Mouse (Mus musculus): ENCODE measurements around the gene Filip1.

The Filip1 gene

DNA sequence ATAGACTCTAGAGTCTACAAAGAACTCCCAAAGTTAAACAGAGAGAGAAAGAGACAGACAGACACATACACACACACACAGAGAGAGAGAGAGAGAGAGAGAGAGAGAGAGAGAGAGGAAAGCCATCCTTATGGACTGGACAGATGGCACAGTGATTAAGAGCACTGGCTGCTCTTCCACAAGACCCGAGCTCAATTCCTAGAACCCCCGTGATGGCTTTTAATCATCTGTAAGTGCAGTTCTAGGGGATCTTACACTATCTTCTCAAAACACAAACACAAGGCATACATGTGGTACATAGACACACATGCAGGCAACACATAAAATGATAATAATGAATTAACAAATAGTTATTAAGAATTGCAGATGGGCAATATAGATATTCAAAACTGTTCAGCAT is 64.3 kb downstream of the Filip1 start:
- CTCF ChIA-PET, result no interaction called here

DNA sequence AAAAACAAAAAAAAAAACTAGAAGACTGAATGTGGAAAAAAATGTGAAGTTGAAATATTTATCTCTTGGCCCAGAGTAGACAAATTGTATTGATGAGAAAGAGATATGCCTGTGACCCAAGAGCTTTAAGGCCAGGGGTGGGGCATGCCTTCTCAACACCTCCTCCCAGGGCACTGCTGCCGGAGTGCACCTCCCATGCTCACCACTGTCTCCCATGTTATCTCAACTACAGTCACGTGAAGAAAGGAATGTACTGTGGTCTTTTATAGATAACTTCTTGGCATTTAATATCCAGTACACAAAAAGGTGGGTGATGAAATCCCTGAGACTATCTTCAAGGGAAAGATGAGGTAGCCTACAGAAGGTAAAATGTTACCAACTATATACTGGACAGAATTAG is 64.7 kb downstream of the Filip1 start:
- CTCF ChIA-PET, result no interaction called here

DNA sequence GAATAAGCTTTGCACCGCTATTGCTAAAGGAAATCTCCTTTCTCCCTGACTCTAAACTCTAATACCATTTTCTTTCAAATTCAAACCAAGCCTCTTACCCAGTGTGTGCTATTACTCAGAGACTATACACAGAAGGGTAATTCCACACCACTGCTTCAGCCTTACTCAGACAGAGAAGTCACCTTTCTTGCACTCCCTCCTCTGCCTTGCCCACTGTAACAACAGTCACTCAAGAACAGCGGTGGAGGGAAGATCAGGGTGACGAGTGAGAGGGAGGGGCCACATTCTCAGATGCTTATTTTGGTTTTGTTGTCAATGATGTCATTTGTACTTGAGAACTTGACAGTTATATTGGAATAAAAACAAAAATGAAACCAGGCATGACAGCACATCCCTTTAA is 65.2 kb downstream of the Filip1 start:
- CTCF ChIA-PET, result interaction anchor here (0.5 kb wide), 1 partner anchor 139 kb away, joined by 3 read pairs; no protein-coding TSS in a partner anchor

DNA sequence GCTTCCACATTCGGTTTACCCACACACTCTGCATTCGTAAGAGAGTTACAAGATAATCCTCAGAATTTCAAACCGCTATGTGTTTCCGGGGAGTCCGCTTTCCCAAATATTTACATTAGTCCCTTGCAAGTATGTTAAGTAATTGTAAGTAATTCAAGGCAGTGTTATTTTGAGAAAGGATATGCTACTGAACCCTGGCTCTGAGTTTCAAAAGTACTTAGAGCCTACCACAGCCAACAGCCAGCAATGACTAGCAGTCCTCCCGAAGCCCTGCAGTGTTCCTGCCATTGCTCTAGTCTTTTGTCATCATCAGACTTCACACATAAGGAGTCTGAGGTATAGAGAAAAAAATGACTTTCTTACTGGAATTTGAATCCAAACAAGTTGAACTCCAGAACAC is 67.8 kb downstream of the Filip1 start:
- CTCF ChIA-PET, result no interaction called here

DNA sequence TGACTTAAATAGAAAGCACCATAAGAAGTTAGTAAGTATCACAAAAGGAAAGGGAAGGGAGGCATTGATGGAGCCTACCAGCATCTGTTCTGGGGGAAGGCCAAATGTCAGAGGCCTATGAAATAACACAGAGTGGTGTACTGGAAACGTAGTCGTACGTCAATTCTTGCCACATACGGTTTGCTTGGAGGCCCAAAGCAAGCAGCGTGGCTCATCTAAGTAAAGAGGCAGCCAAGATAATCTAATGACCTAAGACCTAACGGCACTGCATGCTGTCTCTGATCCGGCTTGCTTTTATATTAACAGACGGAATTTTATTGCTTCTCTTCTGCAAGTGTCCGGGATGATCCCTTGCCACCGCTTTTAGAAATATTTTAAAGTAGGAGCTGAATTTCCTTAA is 68.7 kb downstream of the Filip1 start:
- CTCF ChIA-PET, result no interaction called here

DNA sequence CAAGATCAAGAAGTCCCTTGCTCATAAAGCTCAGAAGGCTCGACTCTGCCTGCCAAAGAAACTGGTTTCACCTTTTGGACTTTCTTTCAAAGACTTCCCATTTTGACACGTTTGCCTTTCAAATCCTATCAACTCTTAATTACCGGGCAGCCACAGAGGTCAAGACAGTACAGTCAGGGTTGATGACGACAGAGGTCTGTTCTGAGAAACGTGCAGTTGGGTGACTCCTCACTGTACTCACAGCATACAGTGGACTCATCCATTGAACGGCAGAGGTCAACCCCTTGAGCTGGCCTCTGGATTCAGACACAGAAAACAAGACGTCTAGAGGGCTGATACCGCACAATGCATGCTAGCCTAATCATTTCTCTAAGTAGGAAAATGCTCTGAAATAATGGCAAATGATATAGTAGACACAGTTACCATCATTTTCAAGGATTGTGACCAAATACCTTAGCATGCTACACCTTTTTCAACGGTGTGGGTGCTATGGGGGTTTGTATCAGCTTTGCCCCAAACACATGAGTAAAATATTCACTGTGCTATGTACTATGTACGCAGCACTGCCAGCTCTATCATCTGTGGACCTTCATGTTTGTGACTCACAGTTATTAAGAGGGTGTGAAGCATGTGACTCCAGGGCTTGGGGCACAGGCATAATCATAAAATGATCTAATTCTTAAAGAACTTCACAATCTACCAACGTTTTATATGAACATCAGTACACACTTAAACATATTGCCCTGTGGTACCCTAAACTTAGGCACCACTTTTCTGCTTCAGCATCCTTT is 74.0 kb downstream of the Filip1 start:
- CTCF ChIA-PET, result no interaction called here

DNA sequence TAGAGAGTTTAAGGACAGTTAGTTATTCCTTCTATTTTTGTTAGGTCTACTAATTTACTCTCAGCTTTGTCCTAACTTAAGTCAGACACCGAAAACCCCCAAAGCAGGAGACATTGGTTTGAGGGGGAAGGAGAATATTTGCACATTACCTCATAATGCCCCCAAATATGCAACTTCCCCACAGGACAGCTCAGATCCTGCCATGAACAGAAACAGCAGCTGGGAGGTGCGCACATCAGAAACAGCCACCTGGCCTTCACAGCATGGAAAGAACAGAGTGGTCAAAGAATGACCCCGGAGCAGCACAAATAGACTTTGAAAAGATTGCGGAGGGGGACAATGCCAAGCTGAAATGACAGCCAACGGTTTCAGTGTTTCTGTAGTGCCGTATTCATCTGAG is 75.1 kb downstream of the Filip1 start:
- CTCF ChIA-PET, result no interaction called here

DNA sequence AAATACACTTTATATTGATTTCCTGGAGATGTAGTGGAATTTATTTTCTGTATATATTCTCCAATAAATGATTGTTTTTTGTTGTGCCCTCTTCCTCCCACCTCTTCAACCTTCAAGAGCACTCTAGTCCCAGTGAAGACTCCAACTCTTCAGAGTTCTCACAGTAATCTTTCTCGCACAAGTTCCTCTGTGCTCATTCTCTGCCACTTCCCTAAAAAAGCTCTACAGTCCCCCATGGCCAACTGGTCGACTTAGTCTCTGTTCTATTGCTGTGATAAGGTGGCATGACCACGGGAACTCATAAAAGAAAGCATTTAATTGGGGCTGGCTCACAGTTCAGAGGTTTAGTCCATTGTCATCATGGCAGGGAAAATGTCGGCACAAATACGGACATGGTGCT is 80.1 kb downstream of the Filip1 start:
- CTCF ChIA-PET, result no interaction called here

DNA sequence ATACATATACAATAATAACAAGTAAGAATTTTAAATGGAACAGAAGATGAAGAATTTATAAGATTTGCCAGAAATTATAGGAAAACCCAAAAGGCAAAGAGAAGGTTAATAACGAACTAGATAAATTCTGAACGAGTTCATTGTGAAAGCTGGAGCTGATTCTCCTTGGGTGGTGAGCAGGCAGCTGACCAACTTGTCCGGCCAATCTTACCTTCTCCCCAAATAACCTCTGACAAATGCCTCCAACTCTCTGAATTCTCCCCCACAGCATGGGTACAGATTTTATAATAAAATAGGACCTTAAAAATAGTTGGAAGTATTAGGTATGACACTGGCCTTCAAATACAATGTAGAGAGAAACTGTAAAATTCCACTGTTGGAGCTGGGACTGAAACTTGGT is 84.6 kb downstream of the Filip1 start:
- CTCF ChIA-PET, result no interaction called here

DNA sequence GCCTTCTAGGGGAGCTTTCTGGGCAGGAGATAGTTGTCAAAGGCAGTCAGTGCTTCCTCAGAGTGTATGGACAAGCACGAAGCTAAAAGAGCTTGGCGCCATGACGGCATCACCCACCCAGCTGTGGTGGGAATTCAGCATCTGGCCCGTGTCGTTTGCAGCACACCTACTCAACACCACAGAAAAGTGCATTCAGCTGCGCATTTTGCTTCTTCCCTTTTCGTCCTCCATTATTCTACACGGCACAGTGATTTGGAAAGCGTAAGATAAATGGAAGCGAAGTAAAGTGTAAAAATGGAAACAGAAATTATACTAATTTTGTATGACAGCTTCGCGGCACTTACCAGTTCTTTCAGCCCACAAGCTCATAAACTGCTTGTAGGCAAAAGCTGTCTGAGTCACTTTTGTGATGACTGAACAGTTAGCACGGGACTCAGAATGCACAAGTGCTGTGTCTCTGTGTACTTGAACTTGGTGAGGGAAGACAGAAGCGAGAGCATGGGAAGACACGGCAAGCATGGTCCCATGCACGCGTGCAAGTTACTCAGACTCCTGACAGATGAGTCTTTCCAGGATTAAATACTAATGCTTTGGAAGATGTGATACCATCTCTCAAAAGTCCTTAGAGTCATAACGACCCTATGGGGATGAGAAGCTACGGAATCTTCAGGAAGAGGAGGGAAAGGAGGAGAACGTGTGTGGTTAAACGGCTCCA is 85.3 kb downstream of the Filip1 start:
- CTCF ChIA-PET, result interaction anchor here (0.6 kb wide), 1 partner anchor 27 kb away, joined by 4 read pairs; no protein-coding TSS in a partner anchor

DNA sequence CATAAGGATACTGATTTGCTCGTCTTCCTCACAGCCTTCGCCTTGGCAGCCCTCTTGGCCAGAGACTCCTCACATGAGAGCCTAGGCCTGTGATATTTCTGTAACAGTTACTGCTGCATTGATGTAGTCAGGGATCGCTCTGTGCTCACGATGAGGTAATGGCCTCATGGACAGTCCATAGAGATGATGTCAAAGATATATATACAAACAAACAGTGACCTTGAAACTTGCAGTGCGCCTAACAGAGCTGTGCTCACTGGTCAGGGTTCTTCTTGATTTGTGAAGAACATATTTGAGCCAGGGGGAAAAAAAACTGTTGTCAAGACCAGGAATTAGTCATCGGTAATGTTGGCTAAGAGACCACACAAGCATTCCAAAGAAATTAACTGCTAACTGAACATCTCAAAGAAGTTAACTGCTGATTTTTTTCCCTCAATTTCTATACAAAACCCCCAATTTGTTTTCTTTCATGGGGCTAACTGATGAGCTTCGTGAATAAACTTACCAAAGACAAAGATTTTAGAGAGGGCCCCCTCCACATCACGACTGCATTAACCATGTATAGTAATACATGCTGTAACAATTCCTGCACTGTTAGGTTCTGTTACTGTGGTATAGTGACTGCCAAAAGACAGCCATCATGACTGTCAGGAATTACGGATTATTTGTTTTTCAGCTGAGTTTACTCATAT is 86.0 kb downstream of the Filip1 start:
- CTCF ChIA-PET, result interaction anchor here (0.6 kb wide), 1 partner anchor 28 kb away, joined by 4 read pairs; no protein-coding TSS in a partner anchor

DNA sequence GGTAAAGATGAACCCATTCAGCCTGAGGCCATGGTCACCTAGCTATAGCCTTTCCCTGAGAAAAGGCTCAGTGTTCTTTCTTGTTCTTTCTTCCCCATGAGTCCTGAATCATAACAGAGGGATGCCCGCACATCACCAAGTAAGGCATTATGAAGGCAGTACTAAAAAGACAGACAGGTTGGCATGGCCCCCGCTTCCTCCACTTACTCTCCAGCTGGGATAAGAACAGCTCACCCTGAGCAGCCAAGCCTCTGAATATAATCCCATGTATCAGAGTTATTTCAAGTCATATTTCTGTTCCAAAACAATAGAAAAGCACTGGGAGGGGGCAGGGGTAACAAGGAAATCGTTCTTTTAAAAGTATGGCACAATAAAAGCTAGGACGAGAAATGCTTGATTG is 86.7 kb downstream of the Filip1 start:
- CTCF ChIA-PET, result no interaction called here

DNA sequence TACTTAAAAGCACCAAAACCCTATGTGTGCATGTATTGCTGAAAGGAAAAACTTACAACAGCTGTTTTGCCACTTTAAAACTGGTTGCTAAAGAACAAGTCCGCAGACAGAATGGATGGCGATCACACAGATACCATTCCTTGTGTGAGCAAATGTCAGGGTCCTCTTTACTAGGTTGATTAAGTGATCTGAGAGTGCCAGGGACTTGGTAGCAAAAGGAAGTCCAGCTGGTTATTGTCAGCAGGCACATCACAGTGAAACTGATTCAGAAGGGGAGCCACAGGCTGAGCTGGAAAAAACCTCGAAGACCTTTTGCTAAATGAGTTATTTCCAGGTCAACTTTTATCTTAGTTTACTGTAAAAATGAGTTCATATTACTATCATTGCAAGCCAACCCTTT is 89.4 kb downstream of the Filip1 start:
- CTCF ChIA-PET, result no interaction called here

DNA sequence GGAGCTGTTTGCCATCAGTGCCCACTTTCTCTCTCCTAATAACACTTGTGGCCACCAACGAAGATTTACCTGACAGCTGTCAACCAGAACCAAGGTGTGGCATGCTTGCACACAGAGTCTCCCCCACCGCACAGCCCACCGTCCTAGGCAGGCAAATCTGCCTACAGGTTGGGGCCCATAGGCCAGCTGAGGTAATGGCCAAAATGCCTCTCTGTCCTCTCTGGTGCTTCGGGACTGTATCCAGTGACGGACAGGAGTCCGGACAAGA is 90.2 kb downstream of the Filip1 start:
- CTCF ChIA-PET, result interaction anchor here (0.6 kb wide), 1 partner anchor 81 kb away, joined by 10 read pairs; no protein-coding TSS in a partner anchor

DNA sequence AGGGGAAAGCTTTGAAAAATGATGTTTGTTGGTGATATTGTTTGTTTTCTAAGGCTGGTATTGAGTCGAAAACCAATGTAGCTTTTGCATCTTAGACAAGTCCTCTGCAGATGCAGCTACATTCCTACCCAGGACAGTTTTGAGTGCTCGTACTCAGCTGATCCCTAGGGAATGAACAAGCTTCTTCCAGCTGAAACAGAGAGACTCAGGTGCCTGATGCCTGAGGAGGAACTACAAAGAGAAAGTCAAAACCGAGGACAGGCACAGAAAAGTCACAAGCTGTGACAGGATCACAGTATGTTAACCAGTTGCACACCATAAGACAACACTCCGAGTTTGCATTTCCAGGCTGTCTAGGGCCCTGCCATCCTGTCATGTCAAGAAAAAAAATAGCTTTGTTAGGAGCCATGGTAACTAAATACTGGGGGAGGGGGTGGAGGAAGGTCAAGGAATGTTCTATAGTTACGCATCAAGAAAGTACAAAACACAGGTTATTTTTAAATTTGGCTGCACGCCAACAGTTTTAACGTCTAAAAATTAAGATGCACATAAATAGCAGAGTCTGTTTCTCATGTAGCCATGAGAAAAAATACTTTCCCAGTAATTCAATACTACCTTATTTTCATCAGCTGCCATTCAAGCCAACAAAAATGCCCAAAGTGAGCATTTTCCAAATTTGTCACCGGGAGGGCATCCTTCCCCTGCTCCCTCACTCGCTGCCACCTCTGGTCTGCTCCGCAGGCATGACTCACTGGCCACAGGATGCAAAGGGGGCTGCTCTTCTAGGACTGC is 90.8 kb downstream of the Filip1 start:
- CTCF ChIA-PET, result no interaction called here

DNA sequence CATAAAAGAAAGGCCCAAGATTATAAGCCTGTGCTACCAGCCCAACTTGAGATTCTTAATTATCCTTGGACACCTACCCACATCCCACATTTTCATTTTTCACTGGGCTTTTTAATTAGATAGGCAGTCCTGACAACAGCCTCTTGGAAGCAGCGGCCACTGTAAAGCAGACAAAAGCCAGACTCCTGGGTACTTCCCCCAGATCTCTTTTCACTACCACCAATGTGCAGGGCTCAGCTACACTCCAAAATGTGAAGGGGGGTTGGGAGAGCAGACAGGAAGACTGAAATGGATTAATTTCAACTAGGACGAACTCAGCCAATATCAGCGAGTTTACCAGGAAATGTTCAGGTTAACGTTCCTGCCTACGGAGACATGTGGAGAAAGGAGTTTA is 92.1 kb downstream of the Filip1 start:
- CTCF ChIA-PET, result no interaction called here

DNA sequence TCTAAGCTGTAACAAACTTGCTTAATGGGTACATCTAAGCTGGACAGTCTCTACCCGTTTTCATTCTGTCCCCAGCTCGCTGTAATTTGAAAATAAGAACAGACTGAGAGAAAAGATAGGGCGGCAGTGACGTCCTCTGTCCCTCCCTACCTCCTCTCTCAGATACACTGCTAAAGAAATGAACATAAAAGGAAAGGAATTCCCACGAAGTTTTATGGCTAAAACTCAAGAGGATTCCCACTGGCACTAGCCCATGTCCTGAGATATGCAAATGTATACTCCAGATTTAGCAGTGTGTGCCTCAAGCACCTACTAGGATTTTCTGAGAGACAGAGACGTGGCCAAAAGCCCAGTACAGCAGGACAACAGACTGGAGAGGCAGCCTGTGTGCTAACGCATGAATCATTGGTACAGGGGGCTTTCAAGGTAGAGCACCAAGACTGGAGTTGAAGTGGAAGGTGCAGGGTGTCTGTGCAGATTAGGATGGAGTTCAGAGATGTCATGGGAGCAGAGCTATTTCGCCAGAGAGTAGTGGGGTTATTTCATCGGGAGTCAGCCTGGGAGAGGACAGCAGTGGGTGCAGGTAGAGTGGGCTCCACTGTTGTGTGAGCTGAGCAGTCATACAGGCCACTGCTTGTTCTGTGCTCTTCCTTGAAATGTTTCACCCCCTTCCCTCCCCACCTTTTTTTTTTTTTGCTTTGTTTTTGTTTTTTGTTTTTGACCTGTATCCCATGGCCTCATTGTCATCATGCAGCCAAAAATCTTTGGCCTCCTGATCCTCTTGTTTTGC is 92.7 kb downstream of the Filip1 start:
- CTCF ChIA-PET, result no interaction called here

DNA sequence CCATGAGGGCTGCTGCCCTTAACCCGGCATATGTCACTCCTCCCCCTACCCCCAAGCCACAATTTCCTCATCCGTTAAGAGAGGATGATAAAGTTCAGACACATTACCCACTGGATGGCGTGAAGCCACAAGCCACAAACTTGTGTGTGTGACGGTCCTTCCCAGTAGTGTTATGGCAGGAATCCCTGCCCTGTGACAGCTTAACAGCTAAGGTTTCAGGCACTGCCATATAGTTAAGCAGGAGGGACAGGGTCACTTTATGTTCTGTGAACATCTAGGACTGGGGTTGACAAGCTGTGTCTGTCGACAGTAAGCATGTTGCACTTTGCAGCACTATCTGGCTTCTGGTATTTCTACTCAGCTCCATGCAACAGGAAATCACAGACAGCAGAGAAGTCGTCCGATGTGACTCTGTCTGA is 93.3 kb downstream of the Filip1 start:
- CTCF ChIA-PET, result no interaction called here

DNA sequence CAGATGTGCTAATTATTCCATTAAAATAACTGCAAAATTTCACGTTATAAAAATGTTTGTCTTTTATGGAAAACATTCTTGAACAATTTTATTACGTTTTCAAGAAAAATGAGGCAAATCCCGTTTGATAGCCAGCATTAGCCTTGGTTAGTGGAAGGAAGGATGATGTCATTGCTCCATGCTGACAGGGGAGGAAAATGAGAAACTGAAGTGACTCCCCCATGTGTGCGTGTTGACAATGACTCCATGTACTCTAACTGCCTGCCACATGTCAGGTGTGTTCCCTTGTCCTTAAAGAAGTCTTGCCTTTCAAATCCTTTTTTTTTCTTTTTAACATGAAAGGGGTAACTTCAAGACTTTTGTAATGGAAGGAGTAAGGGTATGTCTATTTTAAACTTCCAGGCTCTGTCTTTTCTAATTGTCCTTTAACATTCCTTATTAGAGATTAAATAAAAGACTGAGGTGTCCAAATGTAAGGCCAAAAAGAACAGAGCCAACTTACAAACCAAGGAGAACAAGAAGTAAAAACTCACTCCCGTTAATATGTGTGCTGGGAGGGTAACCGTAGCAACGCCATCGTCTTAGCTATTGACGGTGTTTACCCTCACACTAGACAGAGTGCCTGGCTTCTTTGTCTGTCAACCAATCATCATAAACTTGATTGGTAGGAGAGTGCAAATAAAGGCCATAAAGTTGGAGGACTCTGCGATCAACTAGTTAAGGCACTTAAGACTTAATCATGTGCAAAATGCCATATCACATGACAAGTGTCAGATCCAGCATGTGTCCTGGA is 94.1 kb downstream of the Filip1 start:
- CTCF ChIA-PET, result no interaction called here

DNA sequence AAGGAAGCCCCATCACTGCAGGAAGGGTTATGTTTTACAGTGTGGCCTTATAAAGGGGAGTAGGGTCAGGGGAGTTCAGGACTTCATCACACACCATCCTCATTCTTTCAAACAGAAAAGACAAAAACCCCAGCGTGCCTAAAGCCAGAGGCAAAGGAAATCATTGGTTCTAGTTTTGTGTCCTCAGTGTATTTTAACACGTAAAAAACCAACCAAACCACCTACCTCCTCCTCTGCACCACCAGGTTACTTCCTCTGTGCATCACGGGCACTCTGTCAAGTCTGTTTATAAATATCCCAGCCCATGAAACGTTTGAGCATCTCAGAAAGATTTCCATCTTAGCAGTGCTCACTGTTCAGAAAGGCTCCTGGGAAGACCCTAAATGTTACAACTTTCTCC is 98.4 kb downstream of the Filip1 start:
- CTCF ChIA-PET, result no interaction called here

DNA sequence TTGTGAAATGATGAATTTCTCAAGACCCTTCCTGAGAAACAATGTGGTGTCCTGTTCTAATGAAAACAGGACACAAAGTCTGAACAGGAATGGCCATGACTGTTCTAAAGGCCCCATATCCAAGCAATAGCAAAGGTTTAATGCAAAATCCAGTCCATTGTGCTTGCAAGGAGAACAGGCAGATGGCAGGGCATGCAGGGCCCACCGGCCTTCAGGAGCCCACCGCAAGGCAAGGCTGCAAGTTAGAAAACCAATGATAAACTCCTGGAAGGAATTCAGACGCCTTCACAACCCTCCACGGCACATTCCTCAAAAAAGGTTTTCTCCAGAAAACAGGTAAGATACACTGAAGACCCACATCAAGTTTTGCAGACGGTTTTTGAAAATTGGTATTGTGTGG is 99.7 kb downstream of the Filip1 start:
- CTCF ChIA-PET, result no interaction called here
